Mouse (Mus musculus) brain, embryonic 14.5 days (tissue): ENCODE measurements around the gene Cntn5. TPM values are rescaled to one million over a fixed set of nuclear protein-coding genes. Genes with fewer than 3 reads are reported as not detected.
A peak's percentile ranks its signal among the peaks of the same experiment; 100 is the strongest.

Experiments used
- DNase-seq: peaks from one replicate; pipeline ENCODE4 v3.0.0-alpha.2; 2011; ENCODE audit warnings: low read depth
- CTCF ChIP-seq: fragments of 200-500 bp; IDR thresholded peaks from 2 replicates; pipeline ENCODE4 v1.5.1; 2012; ENCODE audit warnings: inconsistent platforms, mild to moderate bottlenecking, moderate library complexity, borderline replicate concordance; ENCODE audit not compliant: insufficient read depth, insufficient read length; ENCODE audit errors: extremely low read depth
- POLR2A ChIP-seq: fragments of 200-500 bp; IDR thresholded peaks from 2 replicates; pipeline ENCODE4 v1.6.1; 2012; ENCODE audit warnings: mild to moderate bottlenecking, inconsistent platforms, borderline replicate concordance; ENCODE audit not compliant: poor library complexity, insufficient read depth, insufficient read length, severe bottlenecking; ENCODE audit errors: extremely low read depth
- polyA plus RNA-seq: library from polyadenylated mRNA; depleted of rRNA; stranded (reverse); fragments of >200 nt; gene quantifications from 2 replicates; pipeline ENCODE4 v1.2.3, GENCODE M21; 2012

The Cntn5 gene
- polyA plus RNA-seq, 1 experiment: 5.5 TPM

DNA sequence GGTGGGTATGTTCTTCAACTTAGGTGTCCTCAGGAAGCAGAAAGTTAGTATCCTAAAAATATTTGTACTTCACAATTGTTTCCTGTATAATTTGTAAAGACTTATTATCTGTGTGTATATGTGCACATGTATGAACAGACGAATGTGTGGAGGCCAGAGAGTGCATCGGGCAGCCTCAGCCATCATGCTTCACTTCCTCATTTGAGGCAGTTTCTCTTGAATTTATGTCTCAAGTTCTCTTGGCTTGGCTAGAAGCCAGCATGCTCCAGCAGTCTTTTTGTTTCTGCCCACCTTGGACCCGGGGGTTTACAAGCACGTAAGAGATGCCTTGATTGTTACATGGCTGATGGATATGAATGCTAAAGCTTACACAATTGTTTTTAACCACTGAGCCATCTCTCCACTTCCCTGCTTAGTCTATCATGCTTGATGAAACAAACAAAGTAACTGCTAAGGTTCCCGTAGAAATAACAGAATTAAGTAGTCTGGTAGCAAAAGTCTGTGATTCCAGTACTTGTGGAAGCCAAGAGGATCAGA is 1222.2 kb downstream of the Cntn5 start:
- no peak for TF ChIP-seq CTCF
- no peak for TF ChIP-seq POLR2A
- peak; percentile 84 for DNase-seq

DNA sequence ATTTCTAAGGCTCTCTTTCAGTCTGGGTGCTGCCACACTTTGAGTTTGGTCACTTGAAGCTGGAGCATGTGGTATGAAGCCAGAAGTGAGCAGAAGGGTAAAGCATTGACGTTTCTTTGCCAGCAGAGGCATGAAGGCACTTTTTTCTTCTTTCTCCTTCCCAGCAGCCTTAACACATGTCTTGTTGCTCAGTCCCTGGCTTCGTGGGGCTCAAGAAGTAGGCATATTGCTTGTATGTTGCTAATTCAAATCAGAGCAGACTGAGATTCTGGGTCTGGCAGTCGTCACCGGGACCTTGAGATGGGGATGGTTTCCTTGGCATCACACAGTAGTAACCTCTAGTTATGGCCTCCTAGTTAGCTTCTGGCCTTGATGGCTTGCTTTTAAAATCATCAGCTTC is 1228.5 kb downstream of the Cntn5 start:
- no peak for TF ChIP-seq CTCF
- TF ChIP-seq POLR2A: no peak
- DNase-seq: no peak

DNA sequence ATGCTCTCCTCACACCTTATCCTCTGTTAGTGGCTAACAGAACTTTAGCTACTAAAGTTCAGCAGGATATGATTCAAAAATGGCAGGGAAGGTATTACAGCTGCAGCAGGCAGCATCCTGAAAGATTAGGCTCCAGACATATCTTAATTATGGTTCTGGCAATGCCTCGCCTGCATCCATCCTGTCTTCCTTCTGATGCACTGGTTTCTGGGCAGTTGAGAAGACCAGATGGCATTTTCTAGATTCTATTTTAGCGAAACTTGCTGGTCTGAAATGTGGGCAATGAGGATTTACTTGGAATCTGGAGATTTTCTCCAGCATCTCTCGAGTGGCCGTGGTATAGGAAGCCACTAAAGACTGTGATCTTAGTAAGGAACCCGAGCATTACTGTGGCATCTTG is 1230.0 kb downstream of the Cntn5 start:
- no peak for DNase-seq
- TF ChIP-seq CTCF (no peak), POLR2A (no peak)

DNA sequence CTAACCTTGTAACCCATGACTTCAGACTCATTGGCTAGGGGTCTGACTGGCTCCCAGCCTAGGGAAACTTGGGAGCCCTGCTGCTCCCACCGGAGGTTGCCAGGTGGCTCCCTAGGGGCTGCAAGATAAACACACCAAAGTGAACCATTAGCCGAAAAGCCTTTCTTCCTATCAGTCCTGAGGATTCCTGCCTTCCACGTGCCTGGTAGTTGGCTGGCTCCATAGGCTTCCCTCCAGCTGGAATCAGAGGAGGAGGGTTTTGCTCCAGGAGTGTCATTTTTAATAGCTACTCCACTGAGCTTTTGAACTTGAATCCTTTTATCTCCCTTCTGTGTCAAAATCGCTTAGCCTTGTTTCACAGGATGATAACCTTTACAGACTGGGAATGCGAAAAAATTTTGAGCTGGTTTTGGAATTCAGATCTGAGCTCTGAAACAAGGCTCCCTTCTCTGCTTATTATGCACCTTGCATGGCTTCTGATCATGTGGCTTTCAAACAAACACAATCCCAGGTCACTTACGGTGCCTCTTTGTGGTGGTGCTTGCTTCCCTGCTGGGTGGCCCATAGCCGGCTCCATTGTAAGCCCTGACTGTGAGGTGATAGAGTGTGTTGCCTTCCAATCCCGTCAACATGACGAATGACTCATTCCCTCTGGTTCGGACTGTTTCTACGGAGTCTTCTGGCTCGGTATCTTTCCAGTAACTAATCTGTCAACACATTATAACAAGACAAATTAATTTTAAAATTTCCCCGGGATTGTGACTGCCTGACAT is 1231.1 kb downstream of the Cntn5 start:
- DNase-seq: peak; percentile 77
- no peak for TF ChIP-seq CTCF
- TF ChIP-seq POLR2A: no peak

DNA sequence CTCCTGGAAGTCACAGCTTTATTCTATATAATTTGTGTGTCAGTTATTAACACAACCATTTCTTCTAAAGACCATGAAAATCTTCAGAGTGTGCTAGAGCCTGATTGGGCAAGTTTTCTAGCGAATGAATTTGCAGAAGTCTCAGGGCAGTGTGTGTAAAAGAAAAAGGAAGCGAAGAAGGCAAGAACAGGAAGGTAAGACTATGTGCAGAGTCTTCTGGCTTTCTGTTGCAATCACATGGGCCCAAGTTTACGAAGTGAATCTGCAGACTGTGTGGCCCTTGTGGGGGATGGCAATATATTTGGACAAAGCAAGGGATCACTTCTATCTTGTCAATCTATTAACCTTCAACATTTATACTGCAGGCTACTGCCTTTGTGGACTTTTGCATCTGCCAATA is 1251.1 kb downstream of the Cntn5 start:
- DNase-seq: no peak
- no peak for TF ChIP-seq CTCF
- TF ChIP-seq POLR2A: no peak

DNA sequence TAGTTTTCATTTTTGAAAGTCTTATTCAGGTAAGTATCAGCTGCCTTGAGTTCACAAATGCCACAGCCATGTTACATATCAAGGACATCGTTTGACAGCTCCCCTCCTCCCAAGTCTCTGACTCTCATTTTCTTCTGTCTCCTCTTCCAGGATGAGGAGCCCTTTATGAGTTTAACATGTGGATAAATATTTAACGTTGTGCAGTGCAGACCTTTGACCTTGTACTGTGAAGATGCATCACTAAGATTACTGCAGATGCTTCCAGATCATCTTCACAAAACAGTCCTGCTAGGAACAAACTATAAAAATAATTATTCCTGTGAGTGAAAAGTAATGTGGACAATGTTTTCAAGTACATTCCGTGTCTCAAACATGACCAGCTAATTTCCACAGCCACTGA is 1257.2 kb downstream of the Cntn5 start:
- TF ChIP-seq CTCF: no peak
- TF ChIP-seq POLR2A: no peak
- DNase-seq: no peak

DNA sequence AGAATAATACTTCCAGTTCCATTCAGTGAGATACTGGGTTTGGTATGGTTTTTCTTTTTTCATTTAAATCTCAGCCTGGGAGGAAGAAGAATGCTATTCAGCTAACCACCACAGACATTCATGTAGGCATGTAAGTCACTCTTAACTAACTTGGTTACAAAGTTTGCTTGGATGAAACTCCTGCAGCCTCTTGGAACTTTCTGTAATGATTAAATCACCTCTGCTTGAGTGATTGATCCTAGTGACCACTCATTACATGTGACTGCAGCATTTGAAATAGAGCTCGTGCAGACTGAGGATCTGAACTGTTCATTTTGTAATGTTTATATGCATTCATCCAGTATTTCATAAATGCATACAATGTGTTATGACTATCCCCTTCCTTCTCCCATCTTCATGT is 1258.3 kb downstream of the Cntn5 start:
- DNase-seq: no peak
- TF ChIP-seq POLR2A (no peak), CTCF (no peak)
